Mouse (Mus musculus): Measurements from ENCODE around the gene Bag5.

- TF ChIP-seq EP300 (optimal IDR thresholded peaks at IDR 0.05) (no peak), CTCF (IDR thresholded peaks at IDR 0.05; ENCODE audit: low read depth) (no peak)
Measured at GRCm38 (mm10) chr12:111754710-111755109, 41.7 kb upstream of the Bag5 start.

Measured in stomach, postnatal 0 days (tissue).